Mouse (Mus musculus): ENCODE measurements around the gene Il18. TPM values are rescaled to one million over a fixed set of nuclear protein-coding genes. Genes with fewer than 3 reads are reported as not detected.

Gene Il18
- polyA plus RNA-seq (2021; fragmentation: Nextera tagmentation), result 58.9 and 65.7 TPM in 2 replicates
- long read RNA-seq, experiment 1, partial matches to known transcripts, result 7 of 44 reads
- long read RNA-seq, experiment 1, other reads (novel, unspliced or antisense), result 37 of 44 reads
- long read RNA-seq, experiment 2, partial matches to known transcripts, result 1 of 30 reads
- long read RNA-seq, experiment 2, other reads (novel, unspliced or antisense), result 29 of 30 reads

GRCm38 (mm10) chr9:50554241-50555093 lies at the start of gene Il18:
Il18 (plus strand) TSS chr9:50554827.

DNA sequence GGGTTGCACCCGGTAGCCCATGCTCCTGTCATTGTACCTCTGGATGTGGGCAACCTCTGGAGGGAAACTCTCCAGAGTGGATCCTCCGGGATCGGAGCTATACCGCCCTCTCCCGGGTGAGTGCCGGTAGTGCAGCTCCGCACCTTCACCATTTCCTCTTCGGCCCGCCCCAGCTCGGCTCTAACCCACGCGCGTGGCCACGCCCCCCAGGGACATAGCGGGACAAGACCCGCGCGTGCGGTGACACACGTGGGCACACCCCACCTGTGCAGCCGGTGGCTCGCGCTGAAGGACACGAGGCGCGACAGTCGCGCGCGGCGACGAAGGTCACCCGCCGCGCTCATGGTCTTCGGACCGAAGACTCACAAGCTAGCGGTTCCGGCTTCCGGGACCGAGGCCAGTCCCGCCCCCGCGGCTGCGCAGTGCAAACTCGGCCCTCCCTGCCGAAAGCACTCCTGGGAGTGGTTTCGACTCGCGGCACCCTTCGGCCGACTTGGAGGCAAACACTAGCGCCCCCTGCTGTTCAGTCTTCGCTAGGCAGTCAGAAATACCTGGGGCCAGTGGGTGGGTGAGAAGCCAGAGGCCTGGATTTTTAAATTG lies 26.2 kb upstream of the Il18 start, which contains the start of gene Pts:
TSS of gene Pts (minus strand) at position 432 of the 600 bp plus-strand sequence.

GRCm38 (mm10) chr9:50555094-50555446 lies 443 bp downstream of the Il18 start, which contains the start of gene Bco2:
Bco2 (minus strand) TSS chr9:50555181.

GRCm38 (mm10) chr9:50561145-50561917 lies 6.7 kb downstream of the Il18 start, which contains the start of gene Tex12:
Tex12 (minus strand) TSS chr9:50561325.

GRCm38 (mm10) chr9:50603189-50603997 lies 48.8 kb downstream of the Il18 start, which contains the start of the genes Sdhd and Timm8b:
Sdhd (minus strand) TSS chr9:50603812.
Timm8b (plus strand) TSS chr9:50603910.

GRCm38 (mm10) chr9:50616766-50617603 lies 62.4 kb downstream of the Il18 start, which contains the start of the genes Pih1d2 and Nkapd1:
Pih1d2 (plus strand) TSS chr9:50617321.
Nkapd1 (minus strand) TSS chr9:50617464.

Other genes with a start within 250 kb of the Il18 start
- 24.7 and 25.3 TPM in 2 replicates for gene Rpl10-ps3, start 209.9 kb upstream of the Il18 start, polyA plus RNA-seq (2021; fragmentation: Nextera tagmentation)
- gene Plet1, start 60.3 kb upstream of the Il18 start, polyA plus RNA-seq (2021; fragmentation: Nextera tagmentation), result 0.24 and 0.33 TPM in 2 replicates
- 134 TPM in 2 replicates for gene Pts, start 26.1 kb upstream of the Il18 start, polyA plus RNA-seq (2021; fragmentation: Nextera tagmentation)
- gene Bco2, start 354 bp downstream of the Il18 start, polyA plus RNA-seq (2021; fragmentation: Nextera tagmentation), result 3.0 and 3.7 TPM in 2 replicates
- gene Tex12, start 6.5 kb downstream of the Il18 start, polyA plus RNA-seq (2021; fragmentation: Nextera tagmentation), result 0.16 TPM in 1 of 2 replicates, not detected in the other
- 162 and 171 TPM in 2 replicates for gene Sdhd, start 49.0 kb downstream of the Il18 start, polyA plus RNA-seq (2021; fragmentation: Nextera tagmentation)
- 984 and 1,066 TPM in 2 replicates for gene Timm8b, start 49.1 kb downstream of the Il18 start, polyA plus RNA-seq (2021; fragmentation: Nextera tagmentation)
- gene Pih1d2, start 62.5 kb downstream of the Il18 start, polyA plus RNA-seq (2021; fragmentation: Nextera tagmentation), result 5.5 and 8.0 TPM in 2 replicates
- gene Nkapd1, start 62.6 kb downstream of the Il18 start, polyA plus RNA-seq (2021; fragmentation: Nextera tagmentation), result 15.6 and 17.5 TPM in 2 replicates
- 35.3 and 36.1 TPM in 2 replicates for gene Dlat, start 105.0 kb downstream of the Il18 start, polyA plus RNA-seq (2021; fragmentation: Nextera tagmentation)
- 29.8 and 33.8 TPM in 2 replicates for gene Dixdc1, start 184.7 kb downstream of the Il18 start, polyA plus RNA-seq (2021; fragmentation: Nextera tagmentation)
- 3.4 and 3.6 TPM in 2 replicates for gene 2310030G06Rik, start 191.7 kb downstream of the Il18 start, polyA plus RNA-seq (2021; fragmentation: Nextera tagmentation)
- gene Cryab, start 196.5 kb downstream of the Il18 start, polyA plus RNA-seq (2021; fragmentation: Nextera tagmentation), result 308 and 325 TPM in 2 replicates
- gene Hspb2, start 197.5 kb downstream of the Il18 start, polyA plus RNA-seq (2021; fragmentation: Nextera tagmentation), result 2.2 and 3.1 TPM in 2 replicates
- gene Fdxacb1, start 213.4 kb downstream of the Il18 start, polyA plus RNA-seq (2021; fragmentation: Nextera tagmentation), result 5.2 and 6.0 TPM in 2 replicates
- gene Alg9, start 220.2 kb downstream of the Il18 start, polyA plus RNA-seq (2021; fragmentation: Nextera tagmentation), result 10.0 and 10.5 TPM in 2 replicates
- 95.2 and 108 TPM in 2 replicates for gene 1110032A03Rik, start 220.7 kb downstream of the Il18 start, polyA plus RNA-seq (2021; fragmentation: Nextera tagmentation)

Data from layer of hippocampus, adult 6 months (tissue).